Mouse (Mus musculus) kidney, postnatal 0 days (tissue): ENCODE results near the gene Gpr3. TPM values are rescaled to one million over a fixed set of nuclear protein-coding genes. Genes with fewer than 3 reads are reported as not detected.
A peak's percentile ranks its signal among the peaks of the same experiment; 100 is the strongest.

ENCODE experiments used
- ATAC-seq: fragments of 200-750 bp; cut with Nextera tagmentation; replicated peaks from 2 replicates; pipeline ENCODE4 v1.8.0; 2017; ENCODE audit warnings: low read depth, moderate number of reproducible peaks, moderate TSS enrichment, moderate library complexity; ENCODE audit not compliant: low FRiP score
- DNase-seq: peaks from one replicate; pipeline ENCODE4 v3.0.0-alpha.2; 2016; ENCODE audit warnings: low spot score
- H3K27ac ChIP-seq: fragments of 300-500 bp; sonication (generic); 2 replicates; pipeline ENCODE4 v1.5.1; 2014; ENCODE audit warnings: mild to moderate bottlenecking
- H3K27me3 ChIP-seq: fragments of 300-500 bp; sonication (generic); 2 replicates; pipeline ENCODE4 v1.6.1; 2014; ENCODE audit warnings: low read length, mixed read lengths; ENCODE audit not compliant: insufficient read depth
- H3K36me3 ChIP-seq: fragments of 300-500 bp; sonication (generic); 2 replicates; pipeline ENCODE4 v1.6.1; 2014; ENCODE audit warnings: low read length, mixed read lengths; ENCODE audit not compliant: insufficient read depth
- H3K4me1 ChIP-seq: fragments of 300-500 bp; sonication (generic); replicated peaks from 2 replicates; pipeline ENCODE4 v1.6.1; 2014; ENCODE audit warnings: antibody characterized with exemption, low read length, mixed read lengths; ENCODE audit not compliant: insufficient read depth
- H3K4me2 ChIP-seq: fragments of 300-500 bp; sonication (generic); 2 replicates; pipeline ENCODE4 v1.6.1; 2014; ENCODE audit warnings: mild to moderate bottlenecking, low read length, moderate library complexity, mixed read lengths
- H3K4me3 ChIP-seq: fragments of 300-500 bp; sonication (generic); replicated peaks from 2 replicates; pipeline ENCODE4 v1.5.1; 2014; ENCODE audit warnings: low read depth, low read length
- H3K9ac ChIP-seq: fragments of 300-500 bp; sonication (generic); 2 replicates; pipeline ENCODE4 v1.6.1; 2014; ENCODE audit warnings: low read depth, low read length
- H3K9me3 ChIP-seq: fragments of 300-500 bp; sonication (generic); replicated peaks from 2 replicates; pipeline ENCODE4 v1.6.1; 2016; ENCODE audit warnings: low read length, inconsistent platforms, mixed read lengths
- CTCF ChIP-seq: IDR thresholded peaks from 2 replicates; pipeline ENCODE4 v1.5.1; 2016; ENCODE audit warnings: antibody characterized with exemption, low read depth, mild to moderate bottlenecking, moderate library complexity
- WGBS: fragments of 180-500 bp; shearing (Covaris S2); extraction: QIAGEN DNeasy Blood & Tissue Kit; methylation state at CpG from one replicate; pipeline ENCODE4 v1.1.7; 2014; 5-methylcytosine and 5-hydroxymethylcytosine counted together
- polyA plus RNA-seq: library from polyadenylated mRNA; unstranded; fragments of >200 nt; fragmentation: Nextera tagmentation; extraction: Ambion mirVana; gene quantifications from 2 replicates; pipeline ENCODE4 v1.2.1, GENCODE M21; 2015

Gpr3 gene
- polyA plus RNA-seq, 1 experiment from 2014 or later, result 0.54 TPM

DNA sequence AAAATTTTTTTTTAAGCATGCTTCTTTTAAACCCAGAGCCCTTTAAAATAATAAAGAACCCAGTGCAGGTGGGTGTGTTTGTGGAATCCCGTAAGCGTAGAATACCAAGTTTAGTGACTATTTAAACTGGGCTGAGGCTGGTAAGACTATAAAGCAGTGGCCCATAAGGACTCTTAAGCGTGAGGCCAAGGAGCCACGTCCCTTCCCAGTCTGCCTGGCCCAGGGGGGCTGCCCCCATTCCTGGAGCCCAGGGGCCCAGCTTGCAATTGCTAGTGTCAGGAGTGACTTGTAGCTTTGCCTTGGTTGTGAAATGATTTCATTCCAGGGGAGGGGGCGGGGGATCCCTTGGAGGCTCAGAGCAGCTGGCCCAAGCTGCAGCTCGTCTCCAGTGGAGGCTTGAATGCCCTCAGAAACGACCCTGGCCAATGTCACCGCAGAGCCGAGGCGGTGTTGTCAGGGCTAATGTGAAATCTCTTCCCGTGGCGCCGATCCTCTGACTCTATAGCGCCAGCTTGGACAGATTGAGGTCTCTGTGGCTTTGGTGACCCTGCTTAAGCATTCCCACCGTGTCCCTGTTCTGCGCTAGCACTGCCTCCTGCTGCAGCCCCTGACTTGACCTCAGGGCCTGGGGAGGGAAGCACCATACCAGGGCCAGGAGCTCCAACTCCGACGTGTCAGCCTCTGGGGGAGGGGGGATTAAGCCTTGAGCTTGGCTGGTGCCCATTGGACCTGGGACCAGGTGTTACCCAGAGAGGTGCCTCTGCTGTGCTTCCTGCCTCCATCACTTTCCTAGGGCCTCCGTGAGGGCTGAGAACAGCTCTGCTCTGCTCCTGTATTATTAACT is 13.8 kb downstream of the Gpr3 start:
- TF ChIP-seq CTCF, result no peak
- peak overlapping the region; percentile 88 for H3K27ac ChIP-seq
- no peak overlapping the region for H3K4me3 ChIP-seq
- ATAC-seq, result no peak
- DNase-seq, result no peak
- H3K9ac ChIP-seq, result peak overlapping the region; percentile 44; the same call in 1 of the 2 replicates
- no peaks in the 10 kb centered on the region for H3K9me3 ChIP-seq
- WGBS, result 26% methylated on average over 19 of the region's 19 CpGs
- H3K27me3 ChIP-seq, result no peaks in the 10 kb centered on the region
- H3K4me2 ChIP-seq, result no peak overlapping the region
- peaks cover 36% of the 10 kb centered on the region for H3K4me1 ChIP-seq
- H3K36me3 ChIP-seq, result peaks cover 15% of the 10 kb centered on the region

DNA sequence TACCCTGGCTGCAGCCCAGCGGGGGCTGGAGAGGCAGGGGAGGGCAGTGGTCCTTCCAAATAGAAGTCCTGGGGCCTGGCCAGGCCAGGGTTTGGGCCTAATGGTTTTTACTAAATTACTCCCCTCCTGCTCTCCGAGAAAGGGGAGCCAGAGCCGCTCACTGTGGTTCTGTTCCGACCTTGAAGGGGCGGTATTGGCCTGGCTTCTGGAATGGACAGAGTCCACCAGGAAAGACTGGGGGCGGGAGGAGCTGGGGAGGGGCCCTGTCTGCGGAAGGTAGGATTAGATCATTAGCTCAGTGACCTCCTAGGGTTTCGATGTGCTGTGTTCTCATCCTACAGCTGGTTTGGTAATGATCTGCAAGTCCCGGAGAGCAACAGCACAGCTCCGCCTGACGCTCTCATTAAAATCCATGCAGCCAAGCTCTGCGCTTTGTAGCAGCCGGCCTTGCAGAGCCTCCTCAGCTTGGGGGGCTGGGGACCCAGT is 14.5 kb downstream of the Gpr3 start:
- no peak for TF ChIP-seq CTCF
- DNase-seq, result no peak
- H3K27ac ChIP-seq, result peak overlapping the region; percentile 88
- H3K4me2 ChIP-seq, result no peak overlapping the region
- H3K9ac ChIP-seq, result no peak overlapping the region
- H3K4me1 ChIP-seq, result peaks cover 36% of the 10 kb centered on the region
- H3K27me3 ChIP-seq, result no peaks in the 10 kb centered on the region
- peak; percentile 63 for ATAC-seq
- WGBS, result 36% methylated on average over 13 of the region's 13 CpGs
- peaks cover 22% of the 10 kb centered on the region for H3K36me3 ChIP-seq
- no peak overlapping the region for H3K4me3 ChIP-seq
- H3K9me3 ChIP-seq, result no peaks in the 10 kb centered on the region

DNA sequence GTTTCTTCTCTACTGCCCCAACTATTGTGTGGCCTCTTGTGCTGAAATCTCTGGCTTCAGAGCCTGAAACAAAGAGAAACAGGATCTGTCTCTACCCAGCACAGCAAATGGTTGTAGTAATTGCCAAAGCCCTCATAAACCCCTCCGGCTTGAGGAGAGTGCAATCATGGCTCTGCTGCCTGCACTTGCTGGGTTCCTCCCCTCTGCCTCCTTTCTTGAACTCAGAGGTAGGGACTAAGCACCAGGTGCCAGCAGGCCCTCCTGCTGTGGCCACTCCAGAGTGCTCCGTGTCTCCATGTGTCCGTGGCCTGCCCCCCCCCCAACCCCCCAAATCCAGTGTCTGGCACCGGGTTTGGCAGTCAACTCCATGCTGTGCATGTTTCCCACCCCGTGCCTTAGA is 15.0 kb downstream of the Gpr3 start:
- Histone ChIP-seq H3K27me3 (no peaks in the 10 kb centered on the region), H3K9me3 (no peaks in the 10 kb centered on the region), H3K4me1 (peaks cover 36% of the 10 kb centered on the region), H3K9ac (0 out of 2 replicates have a peak overlapping the region, but pooled peaks have one; percentile 13), H3K27ac (peak overlapping the region; percentile 88), H3K4me2 (no peak overlapping the region), H3K36me3 (peaks cover 27% of the 10 kb centered on the region), H3K4me3 (no peak overlapping the region)
- 30% methylated on average over 5 of the region's 5 CpGs for WGBS
- no peak for TF ChIP-seq CTCF
- DNase-seq (no peak), ATAC-seq (no peak)

DNA sequence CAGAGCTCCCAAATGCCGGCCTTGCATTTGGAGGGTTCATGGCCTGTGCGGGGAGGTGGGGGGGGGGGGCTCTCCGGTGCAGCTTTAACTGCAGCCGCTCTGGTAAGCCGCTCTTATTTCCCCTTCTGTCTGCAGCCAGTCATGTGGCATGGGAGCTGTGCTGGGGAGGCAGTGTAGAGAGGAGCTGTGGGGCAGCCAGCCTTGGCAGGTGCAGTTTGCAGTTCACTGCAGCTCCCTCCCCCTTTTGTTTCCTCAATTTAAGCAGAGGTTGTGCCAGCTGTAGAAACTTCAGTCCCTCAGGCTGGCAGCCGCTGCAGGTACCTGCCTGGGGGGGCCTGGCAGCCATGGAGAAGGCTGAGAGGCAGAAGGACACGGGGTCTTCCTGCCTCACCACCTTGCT is 15.5 kb downstream of the Gpr3 start:
- H3K9ac ChIP-seq, result no peak overlapping the region
- ATAC-seq (0 out of 2 replicates have a peak, but pooled peaks have one; percentile 8), DNase-seq (no peak)
- no peaks in the 10 kb centered on the region for H3K27me3 ChIP-seq
- TF ChIP-seq CTCF, result no peak
- H3K4me2 ChIP-seq, result no peak overlapping the region
- H3K36me3 ChIP-seq, result peaks cover 30% of the 10 kb centered on the region
- 16% methylated on average over 7 of the region's 7 CpGs for WGBS
- H3K4me3 ChIP-seq, result no peak overlapping the region
- H3K4me1 ChIP-seq, result peaks cover 36% of the 10 kb centered on the region
- peak overlapping the region; percentile 88 for H3K27ac ChIP-seq
- no peaks in the 10 kb centered on the region for H3K9me3 ChIP-seq

DNA sequence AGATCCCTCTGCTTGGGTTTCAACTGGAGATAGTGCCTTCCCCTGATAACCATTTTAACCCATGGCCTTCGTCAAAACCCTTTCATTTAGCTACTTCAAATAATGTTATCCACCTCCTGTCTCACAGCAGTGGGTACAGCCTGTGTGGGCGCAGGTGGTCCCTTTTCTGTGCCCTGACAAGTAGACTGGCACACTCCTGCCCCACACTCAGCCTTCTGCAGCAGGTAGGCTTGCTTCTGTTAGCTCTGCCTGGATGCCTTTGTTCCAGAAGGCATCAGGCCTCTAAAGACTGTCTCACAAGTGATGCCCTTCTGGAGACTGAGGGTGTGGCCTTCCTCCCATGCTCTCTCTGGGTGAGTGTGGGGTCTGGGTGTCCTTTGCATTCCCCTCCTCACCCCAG is 16.2 kb downstream of the Gpr3 start:
- 78% methylated on average over 2 of the region's 2 CpGs for WGBS
- TF ChIP-seq CTCF, result no peak
- no peak for DNase-seq
- Histone ChIP-seq H3K36me3 (peaks cover 33% of the 10 kb centered on the region), H3K27me3 (no peaks in the 10 kb centered on the region), H3K4me2 (no peak overlapping the region), H3K27ac (peak overlapping the region; percentile 88; the same call in 1 of the 2 replicates), H3K4me1 (peaks cover 36% of the 10 kb centered on the region), H3K9me3 (no peaks in the 10 kb centered on the region), H3K9ac (no peak overlapping the region), H3K4me3 (no peak overlapping the region)
- ATAC-seq, result no peak

DNA sequence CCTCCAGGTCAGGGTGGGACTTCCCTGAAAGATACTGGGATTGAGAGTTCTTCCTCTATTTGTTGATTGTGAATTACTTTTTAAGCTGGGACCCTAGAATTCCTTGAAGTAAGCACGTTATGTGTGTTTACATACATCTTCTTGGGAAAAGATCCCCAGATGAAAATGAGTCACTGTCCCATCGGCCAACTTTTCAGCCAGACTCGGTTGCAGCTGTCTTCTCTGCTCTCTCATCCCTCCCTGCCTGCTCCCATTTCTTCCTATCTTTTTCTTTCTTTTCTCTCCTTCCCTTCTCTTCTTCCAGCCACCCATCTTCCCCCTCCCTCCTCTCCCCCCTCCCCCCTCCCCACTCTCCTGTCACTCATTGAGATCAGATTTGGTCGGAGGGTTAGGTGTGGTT is 17.3 kb downstream of the Gpr3 start:
- ATAC-seq, result no peak
- DNase-seq, result no peak
- Histone ChIP-seq H3K4me2 (no peak overlapping the region), H3K9ac (no peak overlapping the region), H3K4me3 (no peak overlapping the region), H3K27me3 (no peaks in the 10 kb centered on the region), H3K36me3 (peaks cover 42% of the 10 kb centered on the region), H3K9me3 (no peaks in the 10 kb centered on the region), H3K4me1 (peaks cover 27% of the 10 kb centered on the region), H3K27ac (no peak overlapping the region)
- 66% methylated on average over 4 of the region's 4 CpGs for WGBS
- TF ChIP-seq CTCF, result no peak
